9 mouse cellular contexts compared by ENCODE assay signal in genomic region chr11:101247521-101248030, GRCm38 (mm10). TPM values are rescaled to one million over a fixed set of nuclear protein-coding genes. Genes with fewer than 3 reads are reported as not detected.
A peak's percentile ranks its signal among the peaks of the same experiment; 100 is the strongest.
DNase-seq lines count a peak whose midpoint lies in the region; ATAC-seq lines count a peak whose summit lies in the region.
"Had no signal": no experiment of that assay in that cellular context is flagged by ENCODE, and none has a peak within 500 bp of the region (broad histone marks: within the 10 kb centered on the region; RNA-seq: fewer than 3 reads in every experiment).

No protein-coding gene starts in this region.

- H3K4me3 ChIP-seq in heart, embryonic 13.5 days = peak overlapping the region; percentile 79
- peak overlapping the region; percentile 76 for H3K4me3 ChIP-seq in heart, embryonic 15.5 days
- no peak overlapping the region; the same call in 1 of the 2 replicates for H3K4me3 ChIP-seq in midbrain, embryonic 15.5 days

- H3K4me2 ChIP-seq in heart, embryonic 13.5 days = peak overlapping the region; percentile 92
- H3K4me2 ChIP-seq in heart, embryonic 15.5 days = peak overlapping the region; percentile 96
- peak overlapping the region; percentile 78; the same call in 1 of the 2 replicates for H3K4me2 ChIP-seq in midbrain, embryonic 15.5 days

- H3K9ac ChIP-seq in heart, embryonic 13.5 days = peak overlapping the region; percentile 91
- H3K9ac ChIP-seq in heart, embryonic 15.5 days = peak overlapping the region; percentile 81
- H3K9ac ChIP-seq in midbrain, embryonic 15.5 days = no peak overlapping the region

- WGBS in heart, embryonic 13.5 days = 63% methylated on average over 6 of the region's 6 CpGs
- WGBS in heart, embryonic 15.5 days = 73% methylated on average over 6 of the region's 6 CpGs
- 77% methylated on average over 6 of the region's 6 CpGs for WGBS in midbrain, embryonic 15.5 days

- intact Hi-C loops in heart, postnatal 36 days (cut with DNase I) = loop anchor here (1.0 kb wide), 2 partner anchors 16 to 35 kb away; no protein-coding TSS in a partner anchor

- no peaks in the 10 kb centered on the region for H3K36me3 ChIP-seq in heart, embryonic 13.5 days
- H3K36me3 ChIP-seq in heart, embryonic 15.5 days = no peaks in the 10 kb centered on the region
- H3K36me3 ChIP-seq in midbrain, embryonic 15.5 days (replicated peaks) = no peaks in the 10 kb centered on the region

- DNase-seq in heart, postnatal 36 days = no peak
- peak; percentile 76 for DNase-seq in kidney, adult 9 months
- DNase-seq in frontal cortex, postnatal 25 days (ENCODE audit: low spot score in 2 of 2) = no peak
- DNase-seq in urinary bladder, postnatal 25 days (ENCODE audit: low spot score) = no peak
- DNase-seq in right cerebral cortex, postnatal 10 days (ENCODE audit: low spot score in 2 of 2) = no peak
- DNase-seq: adrenal gland, adult 8-10 months had no signal

- ATAC-seq in heart, embryonic 13.5 days (ENCODE audit: extremely low read depth, insufficient number of reproducible peaks, low FRiP score, low TSS enrichment) = no peak
- ATAC-seq in heart, embryonic 15.5 days (replicated peaks; ENCODE audit: insufficient number of reproducible peaks, insufficient read depth, low FRiP score, low read depth) = no peak
- no peak for ATAC-seq in midbrain, embryonic 15.5 days (replicated peaks)

- H3K9me3 ChIP-seq in heart, embryonic 13.5 days = no peaks in the 10 kb centered on the region
- no peaks in the 10 kb centered on the region for H3K9me3 ChIP-seq in heart, embryonic 15.5 days (replicated peaks)
- no peaks in the 10 kb centered on the region for H3K9me3 ChIP-seq in midbrain, embryonic 15.5 days

- H3K27me3 ChIP-seq in heart, embryonic 13.5 days (replicated peaks) = peaks cover 58% of the 10 kb centered on the region
- peaks cover 42% of the 10 kb centered on the region for H3K27me3 ChIP-seq in heart, embryonic 15.5 days
- peaks cover 27% of the 10 kb centered on the region for H3K27me3 ChIP-seq in midbrain, embryonic 15.5 days (replicated peaks)

- H3K27ac ChIP-seq in heart, embryonic 13.5 days (replicated peaks) = peak overlapping the region; percentile 94
- peak overlapping the region; percentile 91 for H3K27ac ChIP-seq in heart, embryonic 15.5 days
- no peak overlapping the region for H3K27ac ChIP-seq in midbrain, embryonic 15.5 days

- H3K4me1 ChIP-seq in heart, embryonic 13.5 days = peaks cover 30% of the 10 kb centered on the region
- H3K4me1 ChIP-seq in heart, embryonic 15.5 days (replicated peaks) = peaks cover 20% of the 10 kb centered on the region
- H3K4me1 ChIP-seq in midbrain, embryonic 15.5 days = peaks cover 17% of the 10 kb centered on the region

RNA-seq across cellular contexts. Expression of gene Ramp2, which starts 1.7 kb away (rescaled TPM):
- 210 and 234 TPM in 2 replicates for polyA plus RNA-seq in heart, embryonic 13.5 days (2015; fragmentation: Nextera tagmentation; extraction: Ambion mirVana)
- total RNA-seq in heart, postnatal 36 days (2021) = 100 to 1,000 TPM in 1 of 2 experiments, 10 to 100 TPM in 1; 88.9 to 132 TPM
- 196 and 210 TPM in 2 replicates for polyA plus RNA-seq in heart, embryonic 15.5 days (2015; fragmentation: Nextera tagmentation; extraction: Ambion mirVana)
- polyA plus RNA-seq in midbrain, embryonic 15.5 days (2015; fragmentation: Nextera tagmentation; extraction: Ambion mirVana) = 86.5 and 103 TPM in 2 replicates

RNA-seq across cellular contexts. Expression of gene Vps25, which starts 5.9 kb away (rescaled TPM):
- polyA plus RNA-seq in heart, embryonic 13.5 days (2015; fragmentation: Nextera tagmentation; extraction: Ambion mirVana) = 98.8 and 111 TPM in 2 replicates
- 10 to 100 TPM; 84.6 to 95.8 TPM for total RNA-seq in heart, postnatal 36 days (2021)
- 89.1 and 106 TPM in 2 replicates for polyA plus RNA-seq in heart, embryonic 15.5 days (2015; fragmentation: Nextera tagmentation; extraction: Ambion mirVana)
- polyA plus RNA-seq in midbrain, embryonic 15.5 days (2015; fragmentation: Nextera tagmentation; extraction: Ambion mirVana) = 123 and 124 TPM in 2 replicates

RNA-seq across cellular contexts. Expression of gene Wnk4, which starts 12.8 kb away (rescaled TPM):
- 7.6 and 8.0 TPM in 2 replicates for polyA plus RNA-seq in heart, embryonic 13.5 days (2015; fragmentation: Nextera tagmentation; extraction: Ambion mirVana)
- 10 to 100 TPM; 18.5 to 19.8 TPM for total RNA-seq in heart, postnatal 36 days (2021)
- polyA plus RNA-seq in heart, embryonic 15.5 days (2015; fragmentation: Nextera tagmentation; extraction: Ambion mirVana) = 4.1 and 7.2 TPM in 2 replicates
- 7.7 and 10.7 TPM in 2 replicates for polyA plus RNA-seq in midbrain, embryonic 15.5 days (2015; fragmentation: Nextera tagmentation; extraction: Ambion mirVana)

RNA-seq across cellular contexts. Expression of gene Ezh1, which starts 21.3 kb away (rescaled TPM):
- 11.6 and 11.7 TPM in 2 replicates for polyA plus RNA-seq in heart, embryonic 13.5 days (2015; fragmentation: Nextera tagmentation; extraction: Ambion mirVana)
- total RNA-seq in heart, postnatal 36 days (2021) = 10 to 100 TPM; 34.8 to 36.7 TPM
- 13.3 and 15.0 TPM in 2 replicates for polyA plus RNA-seq in heart, embryonic 15.5 days (2015; fragmentation: Nextera tagmentation; extraction: Ambion mirVana)
- polyA plus RNA-seq in midbrain, embryonic 15.5 days (2015; fragmentation: Nextera tagmentation; extraction: Ambion mirVana) = 27.4 and 30.7 TPM in 2 replicates

RNA-seq across cellular contexts. Expression of gene Cntd1, which starts 31.2 kb away (rescaled TPM):
- 0.48 and 0.65 TPM in 2 replicates for polyA plus RNA-seq in heart, embryonic 13.5 days (2015; fragmentation: Nextera tagmentation; extraction: Ambion mirVana)
- under 1 TPM; 0.11 to 0.35 TPM for total RNA-seq in heart, postnatal 36 days (2021)
- polyA plus RNA-seq in heart, embryonic 15.5 days (2015; fragmentation: Nextera tagmentation; extraction: Ambion mirVana) = 0.61 and 0.68 TPM in 2 replicates
- polyA plus RNA-seq in midbrain, embryonic 15.5 days (2015; fragmentation: Nextera tagmentation; extraction: Ambion mirVana) = 0.93 and 1.3 TPM in 2 replicates
